Mouse (Mus musculus): ENCODE data around the gene Fgf8. TPM values are rescaled to one million over a fixed set of nuclear protein-coding genes. Genes with fewer than 3 reads are reported as not detected.

The Fgf8 gene
- 0.23 and 0.72 TPM in 2 replicates for polyA plus RNA-seq (2014; fragmentation: Nextera tagmentation; extraction: Ambion mirVana)

GRCm38 (mm10) chr19:45742218-45742983 lies at the start of gene Fgf8:
Gene Fgf8, minus strand, starts transcription at chr19:45742915.
- no peak for ATAC-seq (ENCODE audit: insufficient read depth, low FRiP score, low TSS enrichment)
- Histone ChIP-seq H3K9me3 (ENCODE audit: control insufficient read depth, low read length) (no peaks in the 10 kb centered on the region), H3K4me3 (ENCODE audit: low read depth, low read length) (peak within 1 kb of the TSS; percentile 35), H3K4me1 (ENCODE audit: control insufficient read depth, insufficient read depth, low read length) (peaks cover 21% of the 10 kb centered on the region), H3K36me3 (ENCODE audit: control insufficient read depth, insufficient read depth, low read length) (no peaks in the 10 kb centered on the region), H3K4me2 (ENCODE audit: low read depth) (peak within 1 kb of the TSS; percentile 61), H3K27ac (ENCODE audit: low read depth, low read length) (no peak within 1 kb of the TSS), H3K27me3 (ENCODE audit: control insufficient read depth, insufficient read depth, low read length) (peaks cover 99% of the 10 kb centered on the region), H3K9ac (ENCODE audit: low read length) (0 out of 2 replicates have a peak within 1 kb of the TSS, but pooled peaks have one; percentile 14)
- under 1% methylated on average over 54 of the region's 68 CpGs for WGBS
- DNase-seq (ENCODE audit: low spot score): no peak

- 88% methylated on average over 6 of the region's 6 CpGs for WGBS
- Histone ChIP-seq H3K36me3 (ENCODE audit: control insufficient read depth, insufficient read depth, low read length) (no peaks in the 10 kb centered on the region), H3K9ac (ENCODE audit: low read length) (no peak overlapping the region), H3K4me3 (ENCODE audit: low read depth, low read length) (no peak overlapping the region), H3K27ac (ENCODE audit: low read depth, low read length) (no peak overlapping the region), H3K9me3 (ENCODE audit: control insufficient read depth, low read length) (no peaks in the 10 kb centered on the region), H3K4me1 (ENCODE audit: control insufficient read depth, insufficient read depth, low read length) (no peaks in the 10 kb centered on the region), H3K27me3 (ENCODE audit: control insufficient read depth, insufficient read depth, low read length) (no peaks in the 10 kb centered on the region), H3K4me2 (ENCODE audit: low read depth) (no peak overlapping the region)
- no peak for DNase-seq (ENCODE audit: low spot score)
- ATAC-seq (ENCODE audit: insufficient read depth, low FRiP score, low TSS enrichment): no peak
These were observed 49.7 kb upstream of the Fgf8 start for GRCm38 (mm10) chr19:45792404-45792803.

GRCm38 (mm10) chr19:45789888-45790874 lies 47.5 kb upstream of the Fgf8 start:
- H3K9ac ChIP-seq (ENCODE audit: low read length): no peak overlapping the region
- 77% methylated on average over 12 of the region's 13 CpGs for WGBS
- no peaks in the 10 kb centered on the region for H3K27me3 ChIP-seq (ENCODE audit: control insufficient read depth, insufficient read depth, low read length)
- no peak overlapping the region for H3K4me2 ChIP-seq (ENCODE audit: low read depth)
- ATAC-seq (ENCODE audit: insufficient read depth, low FRiP score, low TSS enrichment): no peak
- H3K9me3 ChIP-seq (ENCODE audit: control insufficient read depth, low read length): no peaks in the 10 kb centered on the region
- H3K36me3 ChIP-seq (ENCODE audit: control insufficient read depth, insufficient read depth, low read length): no peaks in the 10 kb centered on the region
- no peak for DNase-seq (ENCODE audit: low spot score)
- H3K4me3 ChIP-seq (ENCODE audit: low read depth, low read length): no peak overlapping the region
- H3K27ac ChIP-seq (ENCODE audit: low read depth, low read length): no peak overlapping the region
- H3K4me1 ChIP-seq (ENCODE audit: control insufficient read depth, insufficient read depth, low read length): no peaks in the 10 kb centered on the region

GRCm38 (mm10) chr19:45789365-45789764 lies 46.6 kb upstream of the Fgf8 start:
- no peaks in the 10 kb centered on the region for H3K9me3 ChIP-seq (ENCODE audit: control insufficient read depth, low read length)
- H3K27me3 ChIP-seq (ENCODE audit: control insufficient read depth, insufficient read depth, low read length): no peaks in the 10 kb centered on the region
- H3K4me3 ChIP-seq (ENCODE audit: low read depth, low read length): no peak overlapping the region
- no peaks in the 10 kb centered on the region for H3K4me1 ChIP-seq (ENCODE audit: control insufficient read depth, insufficient read depth, low read length)
- no peak overlapping the region for H3K9ac ChIP-seq (ENCODE audit: low read length)
- H3K4me2 ChIP-seq (ENCODE audit: low read depth): no peak overlapping the region
- H3K36me3 ChIP-seq (ENCODE audit: control insufficient read depth, insufficient read depth, low read length): no peaks in the 10 kb centered on the region
- no peak for ATAC-seq (ENCODE audit: insufficient read depth, low FRiP score, low TSS enrichment)
- no peak for DNase-seq (ENCODE audit: low spot score)
- WGBS: 46% methylated on average over 7 of the region's 7 CpGs
- H3K27ac ChIP-seq (ENCODE audit: low read depth, low read length): no peak overlapping the region

- no peak overlapping the region for H3K9ac ChIP-seq (ENCODE audit: low read length)
- no peak for DNase-seq (ENCODE audit: low spot score)
- H3K4me3 ChIP-seq (ENCODE audit: low read depth, low read length): no peak overlapping the region
- 91% methylated on average over 4 of the region's 4 CpGs for WGBS
- H3K9me3 ChIP-seq (ENCODE audit: control insufficient read depth, low read length): no peaks in the 10 kb centered on the region
- H3K4me2 ChIP-seq (ENCODE audit: low read depth): no peak overlapping the region
- H3K27ac ChIP-seq (ENCODE audit: low read depth, low read length): no peak overlapping the region
- no peak for ATAC-seq (ENCODE audit: insufficient read depth, low FRiP score, low TSS enrichment)
- H3K36me3 ChIP-seq (ENCODE audit: control insufficient read depth, insufficient read depth, low read length): no peaks in the 10 kb centered on the region
- no peaks in the 10 kb centered on the region; the same call in 1 of the 2 replicates for H3K4me1 ChIP-seq (ENCODE audit: control insufficient read depth, insufficient read depth, low read length)
- H3K27me3 ChIP-seq (ENCODE audit: control insufficient read depth, insufficient read depth, low read length): no peaks in the 10 kb centered on the region
These were observed 45.6 kb upstream of the Fgf8 start for GRCm38 (mm10) chr19:45788337-45788736.

- H3K9ac ChIP-seq (ENCODE audit: low read length): no peak overlapping the region
- no peak overlapping the region for H3K4me2 ChIP-seq (ENCODE audit: low read depth)
- no peak for DNase-seq (ENCODE audit: low spot score)
- H3K4me3 ChIP-seq (ENCODE audit: low read depth, low read length): no peak overlapping the region
- no peak for ATAC-seq (ENCODE audit: insufficient read depth, low FRiP score, low TSS enrichment)
- no peaks in the 10 kb centered on the region; the same call in 1 of the 2 replicates for H3K4me1 ChIP-seq (ENCODE audit: control insufficient read depth, insufficient read depth, low read length)
- WGBS: 67% methylated on average over 3 of the region's 3 CpGs
- no peaks in the 10 kb centered on the region for H3K9me3 ChIP-seq (ENCODE audit: control insufficient read depth, low read length)
- H3K27ac ChIP-seq (ENCODE audit: low read depth, low read length): no peak overlapping the region
- H3K36me3 ChIP-seq (ENCODE audit: control insufficient read depth, insufficient read depth, low read length): no peaks in the 10 kb centered on the region
- H3K27me3 ChIP-seq (ENCODE audit: control insufficient read depth, insufficient read depth, low read length): no peaks in the 10 kb centered on the region
These were observed 44.7 kb upstream of the Fgf8 start for GRCm38 (mm10) chr19:45787450-45787849.

- H3K9ac ChIP-seq (ENCODE audit: low read length): no peak overlapping the region
- H3K9me3 ChIP-seq (ENCODE audit: control insufficient read depth, low read length): no peaks in the 10 kb centered on the region
- H3K27me3 ChIP-seq (ENCODE audit: control insufficient read depth, insufficient read depth, low read length): no peaks in the 10 kb centered on the region
- H3K4me3 ChIP-seq (ENCODE audit: low read depth, low read length): no peak overlapping the region
- H3K27ac ChIP-seq (ENCODE audit: low read depth, low read length): no peak overlapping the region
- 54% methylated on average over 3 of the region's 3 CpGs for WGBS
- DNase-seq (ENCODE audit: low spot score): no peak
- H3K36me3 ChIP-seq (ENCODE audit: control insufficient read depth, insufficient read depth, low read length): 0 out of 2 replicates have a peak, but pooled peaks cover 1% of the 10 kb centered on the region
- ATAC-seq (ENCODE audit: insufficient read depth, low FRiP score, low TSS enrichment): no peak
- H3K4me1 ChIP-seq (ENCODE audit: control insufficient read depth, insufficient read depth, low read length): peaks cover 6% of the 10 kb centered on the region
- no peak overlapping the region for H3K4me2 ChIP-seq (ENCODE audit: low read depth)
These were observed 42.8 kb upstream of the Fgf8 start for GRCm38 (mm10) chr19:45785470-45785869.

- H3K4me3 ChIP-seq (ENCODE audit: low read depth, low read length): peak overlapping the region; percentile 100
- DNase-seq (ENCODE audit: low spot score) (no peak), ATAC-seq (ENCODE audit: insufficient read depth, low FRiP score, low TSS enrichment) (no peak)
- 32% methylated on average over 17 of the region's 17 CpGs for WGBS
- H3K9me3 ChIP-seq (ENCODE audit: control insufficient read depth, low read length): no peaks in the 10 kb centered on the region
- H3K27ac ChIP-seq (ENCODE audit: low read depth, low read length): no peak overlapping the region
- peak overlapping the region; percentile 42 for H3K9ac ChIP-seq (ENCODE audit: low read length)
- H3K4me1 ChIP-seq (ENCODE audit: control insufficient read depth, insufficient read depth, low read length): peaks cover 9% of the 10 kb centered on the region
- 0 out of 2 replicates have a peak, but pooled peaks cover 3% of the 10 kb centered on the region for H3K36me3 ChIP-seq (ENCODE audit: control insufficient read depth, insufficient read depth, low read length)
- peak overlapping the region; percentile 57 for H3K4me2 ChIP-seq (ENCODE audit: low read depth)
- no peaks in the 10 kb centered on the region for H3K27me3 ChIP-seq (ENCODE audit: control insufficient read depth, insufficient read depth, low read length)
These were observed 41.3 kb upstream of the Fgf8 start for GRCm38 (mm10) chr19:45783933-45784576.

Measured in neural tube, embryonic 11.5 days (tissue).